Mouse (Mus musculus) liver, postnatal 0 days (tissue): ENCODE results near the gene Lsm8.

Experiments used
- CTCF ChIP-seq: sonication (generic); IDR thresholded peaks from 2 replicates; pipeline ENCODE4 v1.5.1; 2016; ENCODE audit warnings: antibody characterized with exemption, low read depth
- EP300 ChIP-seq: IDR thresholded peaks from 2 replicates; pipeline ENCODE4 v1.6.1; 2016; ENCODE audit warnings: antibody characterized with exemption, low read depth, mild to moderate bottlenecking

DNA sequence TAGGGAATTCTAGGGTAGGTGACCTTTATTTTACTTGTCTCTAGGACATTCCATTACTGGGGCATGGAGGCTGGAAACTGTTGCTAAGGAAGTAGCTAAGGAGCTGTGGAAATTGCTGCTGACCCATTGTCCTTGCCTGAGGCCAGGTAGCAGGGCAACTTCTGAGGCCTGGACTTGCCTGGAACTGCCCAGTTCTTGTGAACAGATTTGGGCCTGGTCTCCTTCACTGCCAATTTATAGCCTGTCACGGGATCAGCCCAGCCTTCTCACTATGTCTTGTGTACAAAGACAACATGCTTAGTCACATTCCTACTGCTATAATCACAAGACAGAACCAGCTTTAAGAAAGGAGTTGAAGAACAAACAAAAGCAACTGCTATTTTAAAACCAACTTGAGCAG is 25.6 kb upstream of the Lsm8 start:
- TF ChIP-seq EP300 (no peak), CTCF (no peak)
